Mouse (Mus musculus): ENCODE results near the gene Senp6. TPM values are rescaled to one million over a fixed set of nuclear protein-coding genes. Genes with fewer than 3 reads are reported as not detected.
"Not testable (repeated sequence)": the region's sequence is repeated elsewhere in the genome, so short reads cannot be mapped to it uniquely, and the experiment has no call there.

Senp6 gene
- polyA plus RNA-seq, 1 experiment, result 42.7 TPM

DNA sequence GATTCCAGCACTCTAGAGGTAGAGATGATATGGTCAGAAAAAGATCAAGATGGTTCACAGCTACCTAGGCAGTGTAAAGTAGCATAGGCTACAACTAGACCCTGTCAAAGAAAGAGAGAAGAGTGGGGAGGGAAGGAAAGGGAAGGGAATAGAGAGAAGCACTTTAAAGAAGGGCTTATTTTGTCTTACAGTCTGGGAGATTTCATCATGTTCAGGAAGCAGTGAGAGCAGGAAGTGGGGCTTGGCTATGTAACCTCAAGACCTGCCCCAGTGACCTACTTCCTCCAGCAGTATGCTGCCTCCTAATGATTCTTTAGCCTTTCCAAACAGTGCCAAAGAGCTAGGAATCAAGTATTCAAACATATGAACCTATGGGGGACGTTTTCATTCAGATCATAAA is 14.2 kb downstream of the Senp6 start:
- no peak for TF ChIP-seq POLR2A (IDR thresholded peaks at IDR 0.05; ENCODE audit: borderline replicate concordance, low read depth, low read length)
- no peak for TF ChIP-seq CTCF (IDR thresholded peaks at IDR 0.05; ENCODE audit: low read depth, low read length)
- H3K4me1 ChIP-seq (ENCODE audit: control insufficient read depth, insufficient read depth, low read length), result peaks cover 34% of the 10 kb centered on the region
- no peak overlapping the region for H3K27ac ChIP-seq (ENCODE audit: insufficient read depth, low read depth, low read length)
- no peak overlapping the region for H3K4me3 ChIP-seq (ENCODE audit: insufficient read depth, low read length)

- peaks cover 32% of the 10 kb centered on the region for H3K4me1 ChIP-seq (ENCODE audit: control insufficient read depth, insufficient read depth, low read length)
- H3K27ac ChIP-seq (ENCODE audit: insufficient read depth, low read depth, low read length), result no peak overlapping the region
- no peak for TF ChIP-seq POLR2A (IDR thresholded peaks at IDR 0.05; ENCODE audit: borderline replicate concordance, low read depth, low read length)
- no peak for TF ChIP-seq CTCF (IDR thresholded peaks at IDR 0.05; ENCODE audit: low read depth, low read length)
- no peak overlapping the region for H3K4me3 ChIP-seq (ENCODE audit: insufficient read depth, low read length)
These were observed 17.9 kb downstream of the Senp6 start for GRCm38 (mm10) chr9:80084429-80085092.

DNA sequence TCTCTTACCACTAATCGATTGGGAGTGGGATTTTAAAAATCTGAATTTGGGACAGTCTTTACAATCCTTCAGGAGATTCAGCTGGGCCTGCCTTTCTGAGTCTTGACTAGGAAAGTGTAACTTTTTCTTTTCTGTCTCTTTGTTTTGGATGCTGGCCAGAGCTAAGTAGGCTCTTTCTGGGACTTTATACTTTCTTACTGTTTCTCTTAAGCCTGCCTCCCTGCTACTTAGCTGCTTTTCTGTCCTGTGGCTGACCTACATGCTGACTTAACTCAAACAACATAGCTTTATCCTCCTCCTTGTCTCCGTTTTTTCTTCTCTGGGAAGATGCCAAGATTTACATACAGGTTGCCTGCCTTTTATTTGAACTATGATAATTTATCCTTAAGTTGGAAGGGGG is 19.0 kb downstream of the Senp6 start:
- no peak overlapping the region for H3K4me3 ChIP-seq (ENCODE audit: insufficient read depth, low read length)
- H3K27ac ChIP-seq (ENCODE audit: insufficient read depth, low read depth, low read length), result no peak overlapping the region
- TF ChIP-seq CTCF (IDR thresholded peaks at IDR 0.05; ENCODE audit: low read depth, low read length), result no peak
- TF ChIP-seq POLR2A (IDR thresholded peaks at IDR 0.05; ENCODE audit: borderline replicate concordance, low read depth, low read length), result no peak
- H3K4me1 ChIP-seq (ENCODE audit: control insufficient read depth, insufficient read depth, low read length), result peaks cover 27% of the 10 kb centered on the region

GRCm38 (mm10) chr9:80086272-80086966 is 19.7 kb downstream of the Senp6 start:
- not testable (repeated sequence) for H3K4me3 ChIP-seq (ENCODE audit: insufficient read depth, low read length); H3K27ac ChIP-seq (ENCODE audit: insufficient read depth, low read depth, low read length)
- H3K4me1 ChIP-seq (ENCODE audit: control insufficient read depth, insufficient read depth, low read length), result peaks cover 25% of the 10 kb centered on the region

GRCm38 (mm10) chr9:80089409-80089808 is 22.7 kb downstream of the Senp6 start:
- TF ChIP-seq POLR2A (IDR thresholded peaks at IDR 0.05; ENCODE audit: borderline replicate concordance, low read depth, low read length), result no peak
- no peak for TF ChIP-seq CTCF (IDR thresholded peaks at IDR 0.05; ENCODE audit: low read depth, low read length)
- no peak overlapping the region for H3K27ac ChIP-seq (ENCODE audit: insufficient read depth, low read depth, low read length)
- peaks cover 16% of the 10 kb centered on the region for H3K4me1 ChIP-seq (ENCODE audit: control insufficient read depth, insufficient read depth, low read length)
- no peak overlapping the region for H3K4me3 ChIP-seq (ENCODE audit: insufficient read depth, low read length)

GRCm38 (mm10) chr9:80096325-80096724 is 29.6 kb downstream of the Senp6 start:
- Histone ChIP-seq H3K4me3 (ENCODE audit: insufficient read depth, low read length) (no peak overlapping the region), H3K4me1 (ENCODE audit: control insufficient read depth, insufficient read depth, low read length) (no peaks in the 10 kb centered on the region), H3K27ac (ENCODE audit: insufficient read depth, low read depth, low read length) (no peak overlapping the region)
- no peak for TF ChIP-seq POLR2A (IDR thresholded peaks at IDR 0.05; ENCODE audit: borderline replicate concordance, low read depth, low read length)
- TF ChIP-seq CTCF (IDR thresholded peaks at IDR 0.05; ENCODE audit: low read depth, low read length), result no peak

- H3K4me1 ChIP-seq (ENCODE audit: control insufficient read depth, insufficient read depth, low read length), result no peaks in the 10 kb centered on the region
- no peak for TF ChIP-seq CTCF (IDR thresholded peaks at IDR 0.05; ENCODE audit: low read depth, low read length)
- TF ChIP-seq POLR2A (IDR thresholded peaks at IDR 0.05; ENCODE audit: borderline replicate concordance, low read depth, low read length), result no peak
- H3K27ac ChIP-seq (ENCODE audit: insufficient read depth, low read depth, low read length), result no peak overlapping the region
- no peak overlapping the region for H3K4me3 ChIP-seq (ENCODE audit: insufficient read depth, low read length)
These were observed 79.4 kb downstream of the Senp6 start for GRCm38 (mm10) chr9:80145992-80146587.

GRCm38 (mm10) chr9:80149594-80149993 is 82.9 kb downstream of the Senp6 start:
- H3K27ac ChIP-seq (ENCODE audit: insufficient read depth, low read depth, low read length), result no peak overlapping the region
- H3K4me3 ChIP-seq (ENCODE audit: insufficient read depth, low read length), result no peak overlapping the region
- no peaks in the 10 kb centered on the region for H3K4me1 ChIP-seq (ENCODE audit: control insufficient read depth, insufficient read depth, low read length)
- TF ChIP-seq CTCF (IDR thresholded peaks at IDR 0.05; ENCODE audit: low read depth, low read length) (no peak), POLR2A (IDR thresholded peaks at IDR 0.05; ENCODE audit: borderline replicate concordance, low read depth, low read length) (no peak)

DNA sequence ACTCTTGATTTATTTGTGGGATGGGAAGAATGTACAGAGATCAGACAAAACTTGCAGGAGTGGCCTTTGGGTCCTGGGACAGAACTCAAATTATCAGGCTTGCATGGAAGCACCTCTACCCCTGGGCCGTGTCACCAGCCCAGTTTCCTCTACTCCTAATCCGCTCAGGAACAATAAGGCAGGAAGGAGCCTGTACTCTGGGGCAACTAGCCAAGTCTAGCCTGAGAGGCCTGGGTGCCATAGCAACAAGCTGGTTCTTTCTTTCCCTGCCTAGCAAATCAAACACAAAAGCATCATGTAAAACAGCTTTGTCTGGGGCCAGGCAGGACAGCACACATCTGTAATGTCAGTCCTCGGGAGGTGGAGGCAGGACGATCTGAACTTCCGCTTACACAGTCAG is 88.6 kb downstream of the Senp6 start:
- Histone ChIP-seq H3K4me3 (ENCODE audit: insufficient read depth, low read length) (no peak overlapping the region), H3K27ac (ENCODE audit: insufficient read depth, low read depth, low read length) (no peak overlapping the region), H3K4me1 (ENCODE audit: control insufficient read depth, insufficient read depth, low read length) (no peaks in the 10 kb centered on the region)
- TF ChIP-seq CTCF (IDR thresholded peaks at IDR 0.05; ENCODE audit: low read depth, low read length), result no peak
- TF ChIP-seq POLR2A (IDR thresholded peaks at IDR 0.05; ENCODE audit: borderline replicate concordance, low read depth, low read length), result no peak

DNA sequence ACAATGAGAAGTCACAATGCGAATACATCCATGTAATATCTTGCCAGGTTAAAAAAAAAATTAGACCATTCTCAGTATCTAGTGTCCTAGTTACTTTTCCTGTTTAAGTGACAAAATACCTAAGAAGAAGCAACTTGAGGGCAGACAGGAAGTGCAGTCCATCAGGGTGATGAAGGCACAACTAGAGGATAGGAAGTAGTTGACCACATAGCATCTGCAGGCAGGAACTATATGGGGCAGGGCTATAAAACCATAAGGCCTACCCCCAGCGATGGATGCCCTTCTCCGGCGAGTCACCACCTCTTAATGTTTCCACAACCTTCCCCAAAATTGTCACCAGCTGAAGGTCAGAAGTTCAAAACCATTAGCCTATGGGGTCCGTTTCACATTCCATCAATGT is 90.1 kb downstream of the Senp6 start:
- Histone ChIP-seq H3K27ac (ENCODE audit: insufficient read depth, low read depth, low read length) (no peak overlapping the region), H3K4me3 (ENCODE audit: insufficient read depth, low read length) (no peak overlapping the region), H3K4me1 (ENCODE audit: control insufficient read depth, insufficient read depth, low read length) (no peaks in the 10 kb centered on the region)
- TF ChIP-seq CTCF (IDR thresholded peaks at IDR 0.05; ENCODE audit: low read depth, low read length) (no peak), POLR2A (IDR thresholded peaks at IDR 0.05; ENCODE audit: borderline replicate concordance, low read depth, low read length) (no peak)
